Mouse (Mus musculus) liver (tissue): ENCODE results near the gene Gm5148.

ENCODE experiments used
- DNase-seq: peaks from one replicate; pipeline ENCODE4 v3.0.0-alpha.2; 2020; ENCODE audit warnings: mixed read lengths

Gene Gm5148

GRCm38 (mm10) chr3:37724171-37724804, at the start of gene Gm5148:
Gm5148 (minus strand) TSS chr3:37724490.
- DNase-seq = peak; percentile 49

GRCm38 (mm10) chr3:37770951-37771350, 46.7 kb upstream of the Gm5148 start:
- DNase-seq = no peak

GRCm38 (mm10) chr3:37769268-37769756, 45.0 kb upstream of the Gm5148 start:
- DNase-seq = peak; percentile 46

GRCm38 (mm10) chr3:37767147-37768015, 43.1 kb upstream of the Gm5148 start:
- no peak for DNase-seq

- DNase-seq = no peak
Observed at GRCm38 (mm10) chr3:37766628-37767027, 42.3 kb upstream of the Gm5148 start.

- no peak for DNase-seq
Observed at GRCm38 (mm10) chr3:37765971-37766370, 41.7 kb upstream of the Gm5148 start.

GRCm38 (mm10) chr3:37765275-37765674, 41.0 kb upstream of the Gm5148 start:
- DNase-seq = no peak

GRCm38 (mm10) chr3:37762303-37762702, 38.0 kb upstream of the Gm5148 start:
- DNase-seq = no peak

GRCm38 (mm10) chr3:37761741-37762140, 37.5 kb upstream of the Gm5148 start:
- no peak for DNase-seq

- no peak for DNase-seq
Observed at GRCm38 (mm10) chr3:37760866-37761265, 36.6 kb upstream of the Gm5148 start.

- no peak for DNase-seq
Observed at GRCm38 (mm10) chr3:37758611-37759322, 34.5 kb upstream of the Gm5148 start.

- DNase-seq = peak; percentile 74
Observed at GRCm38 (mm10) chr3:37758124-37758523, 33.8 kb upstream of the Gm5148 start.

- no peak for DNase-seq
Observed at GRCm38 (mm10) chr3:37757613-37758012, 33.3 kb upstream of the Gm5148 start.

- DNase-seq = no peak
Observed at GRCm38 (mm10) chr3:37756005-37756404, 31.7 kb upstream of the Gm5148 start.

- DNase-seq = no peak
Observed at GRCm38 (mm10) chr3:37754639-37755038, 30.3 kb upstream of the Gm5148 start.

GRCm38 (mm10) chr3:37753148-37753547, 28.9 kb upstream of the Gm5148 start:
- DNase-seq = no peak

- DNase-seq = peak; percentile 69
Observed at GRCm38 (mm10) chr3:37748002-37748733, 23.9 kb upstream of the Gm5148 start.

- DNase-seq = no peak
Observed at GRCm38 (mm10) chr3:37747258-37748001, 23.1 kb upstream of the Gm5148 start.

GRCm38 (mm10) chr3:37744050-37744449, 19.8 kb upstream of the Gm5148 start:
- no peak for DNase-seq

- no peak for DNase-seq
Observed at GRCm38 (mm10) chr3:37739996-37740395, 15.7 kb upstream of the Gm5148 start.

- DNase-seq = no peak
Observed at GRCm38 (mm10) chr3:37738171-37738950, 14.1 kb upstream of the Gm5148 start.
